Mouse (Mus musculus): ENCODE measurements around the gene Fam104a. TPM values are rescaled to one million over a fixed set of nuclear protein-coding genes. Genes with fewer than 3 reads are reported as not detected.

The Fam104a gene
- polyA plus RNA-seq, 1 experiment from 2014 or later: 40.8 TPM

GRCm38 (mm10) chr11:113716132-113716531 is 32.2 kb upstream of the Fam104a start:
- no peak for ATAC-seq (ENCODE audit: low read depth)
- Histone ChIP-seq H3K9ac (no peak overlapping the region), H3K9me3 (no peaks in the 10 kb centered on the region), H3K36me3 (no peaks in the 10 kb centered on the region), H3K27ac (replicated peaks) (no peak overlapping the region), H3K4me1 (replicated peaks) (peaks cover 5% of the 10 kb centered on the region; the same call in 1 of the 2 replicates), H3K4me2 (no peak overlapping the region), H3K27me3 (no peaks in the 10 kb centered on the region), H3K4me3 (no peak overlapping the region)
- 93% methylated on average over 2 of the region's 2 CpGs for WGBS

GRCm38 (mm10) chr11:113715078-113715674 is 31.2 kb upstream of the Fam104a start:
- Histone ChIP-seq H3K27ac (replicated peaks) (no peak overlapping the region), H3K9ac (no peak overlapping the region), H3K4me3 (no peak overlapping the region), H3K27me3 (no peaks in the 10 kb centered on the region), H3K36me3 (no peaks in the 10 kb centered on the region), H3K4me2 (no peak overlapping the region), H3K4me1 (replicated peaks) (peaks cover 14% of the 10 kb centered on the region), H3K9me3 (no peaks in the 10 kb centered on the region)
- WGBS: 67% methylated on average over 7 of the region's 7 CpGs
- ATAC-seq (ENCODE audit: low read depth): no peak

- 48% methylated on average over 1 of the region's 1 CpGs for WGBS
- H3K9ac ChIP-seq: peak overlapping the region; percentile 60; the same call in 1 of the 2 replicates
- no peak for ATAC-seq (ENCODE audit: low read depth)
- peaks cover 12% of the 10 kb centered on the region for H3K36me3 ChIP-seq
- no peak overlapping the region for H3K4me3 ChIP-seq
- no peak overlapping the region for H3K4me2 ChIP-seq
- no peak overlapping the region for H3K27ac ChIP-seq (replicated peaks)
- H3K27me3 ChIP-seq: peaks cover 15% of the 10 kb centered on the region; the same call in 1 of the 2 replicates
- H3K9me3 ChIP-seq: no peaks in the 10 kb centered on the region
- peaks cover 27% of the 10 kb centered on the region for H3K4me1 ChIP-seq (replicated peaks)
Observed at GRCm38 (mm10) chr11:113711061-113711460, 27.1 kb upstream of the Fam104a start.

- Histone ChIP-seq H3K27me3 (peaks cover 15% of the 10 kb centered on the region; the same call in 1 of the 2 replicates), H3K4me2 (no peak overlapping the region), H3K27ac (replicated peaks) (peak overlapping the region; percentile 74), H3K36me3 (peaks cover 14% of the 10 kb centered on the region), H3K4me3 (no peak overlapping the region), H3K9ac (peak overlapping the region; percentile 60), H3K4me1 (replicated peaks) (peaks cover 27% of the 10 kb centered on the region), H3K9me3 (no peaks in the 10 kb centered on the region)
- WGBS: 2% methylated on average over 10 of the region's 10 CpGs
- ATAC-seq (ENCODE audit: low read depth): peak; percentile 26
Observed at GRCm38 (mm10) chr11:113710257-113710777, 26.4 kb upstream of the Fam104a start.

- Histone ChIP-seq H3K9me3 (no peaks in the 10 kb centered on the region), H3K4me2 (no peak within 1 kb of the TSS), H3K9ac (peak within 1 kb of the TSS; percentile 60), H3K27ac (replicated peaks) (peak within 1 kb of the TSS; percentile 74), H3K36me3 (peaks cover 14% of the 10 kb centered on the region), H3K4me1 (replicated peaks) (peaks cover 27% of the 10 kb centered on the region), H3K4me3 (no peak within 1 kb of the TSS), H3K27me3 (peaks cover 15% of the 10 kb centered on the region; the same call in 1 of the 2 replicates)
- peak; percentile 44 for ATAC-seq (ENCODE audit: low read depth)
- 4% methylated on average over 11 of the region's 11 CpGs for WGBS
Observed at GRCm38 (mm10) chr11:113709731-113710256, 25.8 kb upstream of the Fam104a start, which contains the start of gene Cpsf4l. TSS of gene Cpsf4l (minus strand) at chr11:113710017.

GRCm38 (mm10) chr11:113709272-113709671 is 25.3 kb upstream of the Fam104a start:
- no peak overlapping the region for H3K4me2 ChIP-seq
- H3K4me3 ChIP-seq: no peak overlapping the region
- H3K9me3 ChIP-seq: no peaks in the 10 kb centered on the region
- peak overlapping the region; percentile 60; the same call in 1 of the 2 replicates for H3K9ac ChIP-seq
- WGBS: 15% methylated on average over 15 of the region's 15 CpGs
- no peak overlapping the region for H3K27ac ChIP-seq (replicated peaks)
- H3K4me1 ChIP-seq (replicated peaks): peaks cover 26% of the 10 kb centered on the region
- H3K27me3 ChIP-seq: peaks cover 15% of the 10 kb centered on the region; the same call in 1 of the 2 replicates
- H3K36me3 ChIP-seq: peaks cover 14% of the 10 kb centered on the region
- no peak for ATAC-seq (ENCODE audit: low read depth)

GRCm38 (mm10) chr11:113708629-113709213 is 24.8 kb upstream of the Fam104a start:
- Histone ChIP-seq H3K27me3 (peaks cover 15% of the 10 kb centered on the region; the same call in 1 of the 2 replicates), H3K36me3 (peaks cover 14% of the 10 kb centered on the region)

GRCm38 (mm10) chr11:113705966-113706652 is 22.2 kb upstream of the Fam104a start:
- no peak for ATAC-seq (ENCODE audit: low read depth)
- Histone ChIP-seq H3K4me3 (no peak overlapping the region), H3K27ac (replicated peaks) (no peak overlapping the region), H3K4me2 (no peak overlapping the region), H3K9ac (no peak overlapping the region), H3K4me1 (replicated peaks) (peaks cover 26% of the 10 kb centered on the region), H3K9me3 (no peaks in the 10 kb centered on the region), H3K27me3 (peaks cover 15% of the 10 kb centered on the region; the same call in 1 of the 2 replicates), H3K36me3 (peaks cover 18% of the 10 kb centered on the region)
- WGBS: 86% methylated on average over 15 of the region's 15 CpGs

More at GRCm38 (mm10) chr11:113708629-113709213, 24.8 kb upstream of the Fam104a start:
- no peak overlapping the region for H3K4me2 ChIP-seq
- no peak overlapping the region for H3K4me3 ChIP-seq
- H3K9me3 ChIP-seq: no peaks in the 10 kb centered on the region
- H3K9ac ChIP-seq: no peak overlapping the region
- H3K27ac ChIP-seq (replicated peaks): no peak overlapping the region
- WGBS: 52% methylated on average over 19 of the region's 19 CpGs
- peaks cover 26% of the 10 kb centered on the region for H3K4me1 ChIP-seq (replicated peaks)
- ATAC-seq (ENCODE audit: low read depth): no peak

- 38% methylated on average over 5 of the region's 5 CpGs for WGBS
- peak; percentile 60 for ATAC-seq (ENCODE audit: low read depth)
- Histone ChIP-seq H3K4me2 (no peak overlapping the region), H3K27ac (replicated peaks) (no peak overlapping the region), H3K36me3 (peaks cover 29% of the 10 kb centered on the region), H3K27me3 (peaks cover 7% of the 10 kb centered on the region; the same call in 1 of the 2 replicates), H3K9me3 (no peaks in the 10 kb centered on the region), H3K4me1 (replicated peaks) (peaks cover 4% of the 10 kb centered on the region; the same call in 1 of the 2 replicates), H3K4me3 (no peak overlapping the region), H3K9ac (no peak overlapping the region)
Observed at GRCm38 (mm10) chr11:113703758-113704157, 19.8 kb upstream of the Fam104a start.

GRCm38 (mm10) chr11:113699643-113700042 is 15.7 kb upstream of the Fam104a start:
- 87% methylated on average over 7 of the region's 7 CpGs for WGBS
- ATAC-seq (ENCODE audit: low read depth): no peak

GRCm38 (mm10) chr11:113698013-113698545 is 14.1 kb upstream of the Fam104a start:
- no peak for ATAC-seq (ENCODE audit: low read depth)
- H3K4me3 ChIP-seq: no peak overlapping the region
- no peak overlapping the region for H3K4me2 ChIP-seq
- H3K36me3 ChIP-seq: peaks cover 65% of the 10 kb centered on the region
- H3K9ac ChIP-seq: no peak overlapping the region
- no peak overlapping the region for H3K27ac ChIP-seq (replicated peaks)
- H3K9me3 ChIP-seq: no peaks in the 10 kb centered on the region
- H3K4me1 ChIP-seq (replicated peaks): no peaks in the 10 kb centered on the region
- H3K27me3 ChIP-seq: no peaks in the 10 kb centered on the region
- WGBS: 82% methylated on average over 12 of the region's 12 CpGs

More at GRCm38 (mm10) chr11:113699643-113700042, 15.7 kb upstream of the Fam104a start:
- H3K9ac ChIP-seq: peak overlapping the region; percentile 26; the same call in 1 of the 2 replicates
- H3K4me2 ChIP-seq: no peak overlapping the region
- H3K27ac ChIP-seq (replicated peaks): no peak overlapping the region
- H3K4me3 ChIP-seq: no peak overlapping the region
- H3K27me3 ChIP-seq: no peaks in the 10 kb centered on the region
- no peaks in the 10 kb centered on the region for H3K9me3 ChIP-seq
- H3K36me3 ChIP-seq: peaks cover 49% of the 10 kb centered on the region
- H3K4me1 ChIP-seq (replicated peaks): peaks cover 4% of the 10 kb centered on the region; the same call in 1 of the 2 replicates
